Mouse (Mus musculus): ENCODE data around the gene Ppp1r10. TPM values are rescaled to one million over a fixed set of nuclear protein-coding genes. Genes with fewer than 3 reads are reported as not detected.
A peak's percentile ranks its signal among the peaks of the same experiment; 100 is the strongest.

The Ppp1r10 gene
- 10 to 100 TPM; 26.0 to 28.3 TPM for total RNA-seq (2021)
- long read RNA-seq, experiment 1, partial matches to known transcripts, result 6 of 10 reads
- long read RNA-seq, experiment 1, other reads (novel, unspliced or antisense), result 3 of 10 reads
- long read RNA-seq, experiment 2, full-length matches to known transcripts, result 2 of 18 reads
- long read RNA-seq, experiment 2, partial matches to known transcripts, result 12 of 18 reads
- long read RNA-seq, experiment 2, other reads (novel, unspliced or antisense), result 4 of 18 reads

DNA sequence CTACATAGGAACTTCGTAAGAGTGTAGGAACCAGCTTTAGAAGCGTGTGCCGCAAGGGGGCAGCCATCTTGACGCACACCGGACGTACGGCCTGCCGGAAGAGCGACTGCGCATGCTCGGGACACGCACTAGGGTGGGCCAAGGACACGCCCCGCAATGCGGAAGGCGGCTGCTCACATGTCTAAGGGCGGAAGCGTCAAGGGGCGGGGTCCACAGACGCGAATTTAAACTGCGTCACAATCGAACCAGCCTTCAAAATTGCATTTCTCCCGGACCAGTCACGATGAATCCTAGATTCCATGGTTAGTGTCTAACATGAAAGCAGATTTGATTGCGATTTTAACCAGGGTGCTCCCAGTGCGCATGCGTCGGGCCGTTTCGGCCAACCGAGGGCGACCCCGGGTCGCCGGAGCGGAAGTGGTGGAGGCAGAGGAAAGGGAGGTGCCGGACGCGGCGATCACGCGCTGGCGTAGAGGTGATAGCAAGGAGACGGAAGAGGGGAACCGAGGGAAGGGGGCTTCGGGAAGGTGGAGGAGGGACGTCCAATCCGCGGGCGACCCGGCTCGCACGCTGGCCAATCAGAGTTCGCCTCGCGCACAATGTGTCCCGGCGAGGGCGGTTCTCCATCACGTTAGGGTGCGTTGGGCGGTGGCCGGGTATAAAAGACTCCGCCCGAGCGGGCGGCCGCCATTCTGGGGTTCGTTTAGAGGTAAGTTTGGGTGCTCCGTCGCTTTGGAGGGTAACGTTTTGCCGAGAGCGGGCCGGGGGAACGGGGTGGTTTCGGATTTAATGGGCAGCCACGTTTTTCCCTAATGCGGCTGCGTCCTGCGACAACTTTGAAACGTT, at the start of gene Ppp1r10, which contains the start of gene Mrps18b:
Ppp1r10 (plus strand) TSS at position 138 of the 846 bp plus-strand sequence.
Mrps18b (minus strand) TSS at position 93 of the 846 bp plus-strand sequence.
- intact Hi-C loops (cut with DNase I; ENCODE audit: low total_unique reads), result no loop called here

DNA sequence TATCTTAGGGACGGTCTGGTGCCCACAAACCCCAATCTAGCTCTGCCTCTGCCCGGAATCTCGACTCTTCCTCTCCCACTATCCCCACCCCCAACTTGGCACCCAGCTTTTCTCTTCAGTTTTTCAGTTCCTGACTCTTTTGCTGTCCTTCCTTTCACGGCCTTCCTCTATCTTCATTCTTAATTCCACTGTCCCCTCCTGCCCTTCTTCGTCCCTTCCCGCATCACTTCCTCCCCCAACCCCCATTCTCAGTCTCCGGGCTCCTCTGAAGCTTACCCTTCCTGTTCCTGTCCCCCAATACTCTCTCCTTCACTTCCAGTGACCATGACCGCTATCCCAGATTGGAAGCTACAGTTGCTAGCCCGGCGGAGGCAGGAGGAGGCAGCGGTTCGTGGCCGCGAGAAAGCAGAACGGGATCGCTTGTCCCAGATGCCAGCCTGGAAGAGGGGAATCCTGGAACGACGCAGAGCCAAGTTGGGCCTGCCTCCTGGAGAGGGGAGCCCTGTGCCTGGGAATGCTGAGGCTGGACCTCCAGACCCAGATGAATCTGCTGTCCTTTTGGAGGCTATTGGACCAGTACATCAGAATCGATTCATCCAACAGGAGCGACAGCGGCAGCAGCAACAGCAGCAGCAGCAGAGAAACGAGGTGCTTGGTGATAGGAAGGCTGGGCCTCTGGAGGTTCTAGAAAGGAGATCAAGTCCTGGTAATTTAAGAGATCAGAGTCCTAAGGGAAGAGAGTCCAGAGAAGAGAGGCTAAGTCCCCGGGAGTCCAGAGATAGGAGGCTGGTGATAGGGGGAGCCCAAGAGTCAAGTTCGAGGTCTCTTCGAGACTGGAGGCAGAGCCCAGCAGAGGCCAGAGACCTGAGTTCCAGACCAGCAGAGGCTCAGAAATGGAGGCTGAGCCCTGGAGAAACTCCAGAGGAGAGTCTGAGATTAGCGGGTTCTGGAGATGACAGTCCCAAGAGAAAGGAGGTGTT, 49.0 kb upstream of the Ppp1r10 start:
- intact Hi-C loops (cut with DNase I; ENCODE audit: low total_unique reads), result no loop called here
- DNase-seq, result no peak

More for the DNA sequence above, at the start of gene Ppp1r10, which contains the start of gene Mrps18b:
- DNase-seq, result peak; percentile 99

DNA sequence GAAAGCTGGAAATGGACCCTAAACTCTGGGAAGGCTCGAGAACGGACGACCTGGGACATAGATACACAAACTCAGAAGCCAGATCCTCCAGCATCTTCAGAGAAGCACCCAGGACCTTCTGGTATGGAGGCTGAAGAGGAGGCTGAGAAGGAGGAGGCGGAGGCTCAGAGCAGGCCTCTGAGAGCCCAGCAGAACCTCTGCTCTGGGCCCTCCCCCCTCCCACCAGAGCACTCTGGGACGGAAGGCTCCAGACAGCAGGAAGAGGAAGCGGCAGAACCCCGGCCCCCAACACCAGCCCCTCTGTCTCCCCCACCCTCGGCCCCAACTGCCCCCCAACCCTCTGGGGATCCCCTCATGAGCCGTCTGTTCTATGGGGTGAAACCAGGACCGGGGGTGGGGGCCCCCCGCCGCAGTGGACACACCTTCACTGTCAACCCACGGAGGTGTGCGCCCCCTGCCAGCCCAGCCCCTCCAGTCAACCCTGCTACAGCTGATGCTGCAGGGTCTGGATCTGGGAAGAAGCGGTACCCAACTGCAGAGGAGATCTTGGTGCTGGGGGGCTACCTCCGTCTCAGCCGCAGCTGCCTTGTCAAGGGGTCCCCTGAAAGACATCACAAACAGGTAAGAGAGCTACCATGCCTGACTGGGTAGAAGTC, 47.9 kb upstream of the Ppp1r10 start:
- DNase-seq, result peak; percentile 44
- intact Hi-C loops (cut with DNase I; ENCODE audit: low total_unique reads), result no loop called here

DNA sequence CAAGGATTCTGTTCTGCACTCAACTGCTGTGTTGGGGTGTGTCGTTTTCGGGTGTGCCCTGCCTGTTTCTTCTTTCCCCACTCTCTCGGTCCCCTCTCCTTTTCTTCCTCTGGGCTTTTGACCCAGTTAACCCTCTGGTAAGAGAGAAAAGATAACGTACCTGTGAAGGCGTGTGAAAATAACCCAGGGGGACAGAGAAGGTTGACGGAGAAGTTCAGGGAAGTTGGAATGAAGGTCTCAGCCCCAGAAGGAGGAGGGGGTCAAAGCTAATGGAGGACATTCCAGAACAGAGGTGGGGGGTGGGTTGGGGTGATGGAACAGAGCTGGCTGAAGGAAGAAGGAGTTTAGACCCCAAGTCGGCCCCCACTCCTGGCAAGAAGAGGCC, 47.3 kb upstream of the Ppp1r10 start:
- DNase-seq, result no peak
- intact Hi-C loops (cut with DNase I; ENCODE audit: low total_unique reads), result no loop called here

DNA sequence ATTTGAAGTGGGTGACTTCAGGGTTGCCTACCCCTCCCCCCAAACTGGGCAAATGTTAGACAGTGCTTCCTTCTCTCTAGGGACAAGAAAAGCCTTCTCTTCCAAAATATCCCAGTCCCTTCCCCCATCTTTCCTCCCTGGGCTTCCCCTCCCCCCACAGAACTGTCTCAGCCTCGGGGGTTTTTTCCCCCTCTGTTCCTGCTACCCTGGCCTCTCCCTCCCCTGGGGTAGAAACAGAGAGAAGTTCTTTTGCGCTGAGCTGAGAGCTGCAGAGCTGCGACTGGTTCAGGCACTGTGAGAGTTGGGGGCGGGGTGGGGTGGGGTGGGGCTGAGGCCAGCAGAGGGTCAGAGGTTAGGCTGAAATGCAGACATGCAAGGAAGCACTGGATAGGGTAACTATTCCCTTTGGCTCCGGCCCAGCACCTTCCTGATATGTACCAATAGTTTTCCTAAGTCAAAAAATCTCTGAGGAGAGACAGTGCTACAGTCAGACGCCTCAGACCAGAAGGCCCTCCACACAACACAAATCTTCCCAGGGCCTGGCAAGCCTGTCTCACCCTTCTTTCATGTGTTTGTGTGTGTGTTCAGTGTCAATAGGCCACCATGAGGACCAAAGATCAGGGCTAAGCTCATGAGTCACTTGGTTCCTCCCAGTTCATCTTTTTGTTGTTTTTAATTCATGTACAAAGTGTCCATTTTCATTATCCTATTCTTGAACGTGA, 46.7 kb upstream of the Ppp1r10 start:
- peak; percentile 54 for DNase-seq
- intact Hi-C loops (cut with DNase I; ENCODE audit: low total_unique reads), result no loop called here

DNA sequence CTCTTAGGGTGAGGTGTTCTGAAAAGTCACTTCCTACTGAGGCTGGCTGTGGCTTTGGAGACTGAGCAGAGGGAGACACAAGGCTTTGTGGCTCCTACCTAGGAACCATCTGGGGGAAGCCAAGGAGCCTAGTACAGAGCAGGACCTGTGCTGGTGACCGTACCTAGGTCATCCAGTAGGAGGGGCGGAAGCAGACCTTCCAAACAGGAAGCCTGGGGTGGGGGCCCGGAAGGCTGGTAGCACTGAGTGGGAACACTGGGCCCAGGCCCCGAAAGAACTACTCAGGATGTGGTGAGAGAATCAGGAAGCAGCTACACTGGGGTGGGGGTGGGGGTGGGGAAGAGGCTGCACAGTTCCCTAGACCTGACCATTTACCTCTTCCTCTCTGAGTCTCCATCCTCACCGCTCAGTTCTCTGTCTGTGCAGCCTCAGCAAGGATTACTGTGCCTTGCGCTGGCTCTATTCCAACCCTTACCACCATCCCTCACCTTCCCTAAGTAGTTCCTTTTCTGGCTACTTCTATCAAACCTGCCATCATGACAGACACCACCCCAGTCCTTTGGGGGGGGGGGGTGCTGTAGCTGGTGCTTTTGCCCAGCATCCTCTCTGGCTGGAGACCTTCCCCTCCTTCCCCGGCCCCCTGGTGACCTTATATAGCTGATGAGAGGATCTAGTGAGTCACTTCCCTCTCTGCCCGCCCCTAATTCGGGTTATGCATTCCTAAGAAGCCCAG, 45.9 kb upstream of the Ppp1r10 start:
- intact Hi-C loops (cut with DNase I; ENCODE audit: low total_unique reads), result no loop called here
- DNase-seq, result peak; percentile 60

DNA sequence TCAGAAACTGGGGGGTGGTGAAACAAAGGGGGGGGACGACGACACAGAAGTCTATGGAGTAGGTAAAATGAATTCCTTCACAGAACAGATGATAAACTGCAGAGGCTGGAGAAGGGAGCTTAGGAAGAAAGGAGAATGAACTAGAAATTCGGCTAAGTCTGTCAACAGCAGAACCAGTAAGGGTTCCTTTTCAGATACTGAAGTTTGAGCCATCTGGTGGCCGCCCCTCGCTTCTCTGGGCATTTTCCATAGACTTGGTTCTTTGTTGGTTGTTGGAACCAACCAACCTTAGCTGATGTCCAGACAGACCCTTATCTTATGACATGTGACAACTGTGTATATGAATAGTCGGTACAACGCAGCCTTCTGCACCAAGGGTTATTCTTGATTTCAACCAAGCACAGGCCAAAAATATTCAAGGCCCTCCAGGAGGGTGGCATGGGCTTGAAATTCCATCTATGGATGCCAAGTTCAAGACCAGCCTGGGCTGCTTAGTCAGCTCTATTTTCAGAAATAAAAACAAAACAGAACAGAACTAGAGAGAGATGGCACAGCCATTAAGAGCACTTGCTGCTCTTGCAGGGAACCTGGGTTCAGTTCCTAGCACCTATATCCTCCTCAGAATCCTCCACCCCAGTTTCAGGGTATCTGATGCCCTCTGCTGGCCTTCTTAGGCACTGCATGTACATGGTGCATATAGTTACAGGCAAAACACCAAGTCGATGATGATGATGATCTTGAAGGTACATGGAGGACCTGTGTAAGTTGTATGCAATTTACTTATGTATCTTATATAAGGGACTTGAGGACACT, 45.1 kb upstream of the Ppp1r10 start:
- DNase-seq, result no peak
- intact Hi-C loops (cut with DNase I; ENCODE audit: low total_unique reads), result no loop called here

DNA sequence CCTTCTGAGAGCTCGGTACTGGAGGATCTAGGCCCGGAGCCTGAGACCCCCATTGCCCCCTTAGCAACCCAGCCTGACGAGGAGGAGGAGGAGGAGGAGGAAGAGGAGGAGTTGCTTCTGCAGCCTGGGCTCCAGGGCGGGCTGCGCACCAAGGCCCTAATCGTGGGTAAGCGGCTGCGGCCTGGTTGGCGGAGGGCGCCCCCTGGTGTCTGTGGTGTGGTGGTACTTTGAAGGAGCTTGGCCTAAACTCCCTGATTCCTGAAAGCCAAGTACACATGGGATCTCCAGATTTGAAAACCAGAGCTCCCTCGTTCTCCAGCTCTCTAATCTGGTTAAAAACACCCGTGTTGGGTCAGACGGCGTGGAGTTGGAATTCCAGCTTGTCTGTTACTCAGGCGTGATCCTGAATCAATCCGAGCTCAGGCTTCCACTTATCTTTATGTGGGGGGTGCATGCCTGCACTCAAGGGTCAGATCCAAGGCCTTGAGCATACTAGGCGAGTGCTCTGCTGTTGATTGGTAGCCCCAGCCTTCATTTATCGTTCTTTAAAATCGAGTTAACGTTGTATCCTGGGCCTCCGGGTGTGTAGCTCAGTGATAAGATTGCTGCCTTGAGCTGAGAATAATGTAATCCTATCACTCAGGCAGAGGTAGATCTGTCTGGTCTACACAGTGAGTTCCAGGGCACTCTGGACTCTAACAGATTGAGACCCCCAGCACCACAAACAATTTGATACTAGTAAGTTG, 42.3 kb upstream of the Ppp1r10 start:
- peak; percentile 90 for DNase-seq
- intact Hi-C loops (cut with DNase I; ENCODE audit: low total_unique reads), result loop anchor here (2.0 kb wide), 1 partner anchor 39 kb away; no protein-coding TSS in a partner anchor

DNA sequence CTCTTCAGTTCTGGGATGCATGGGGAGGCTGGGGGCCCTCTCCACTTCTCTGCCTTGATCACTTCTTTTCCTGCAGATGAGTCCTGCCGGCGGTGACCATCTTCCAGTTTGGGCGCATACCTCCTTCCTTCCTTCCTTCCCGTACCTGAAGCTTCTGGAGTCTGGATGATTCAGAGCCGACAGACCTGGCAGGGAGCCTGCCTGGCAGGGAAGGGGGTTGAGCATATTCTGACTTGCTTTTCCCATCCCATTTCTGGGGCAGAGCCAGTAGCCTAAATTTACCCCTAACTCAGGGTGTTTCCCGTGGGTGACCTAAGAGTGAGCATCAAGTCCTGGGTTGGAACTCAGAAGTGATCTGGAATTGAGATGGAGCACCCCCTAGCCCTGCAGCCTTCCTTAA, 41.5 kb upstream of the Ppp1r10 start:
- intact Hi-C loops (cut with DNase I; ENCODE audit: low total_unique reads), result no loop called here

DNA sequence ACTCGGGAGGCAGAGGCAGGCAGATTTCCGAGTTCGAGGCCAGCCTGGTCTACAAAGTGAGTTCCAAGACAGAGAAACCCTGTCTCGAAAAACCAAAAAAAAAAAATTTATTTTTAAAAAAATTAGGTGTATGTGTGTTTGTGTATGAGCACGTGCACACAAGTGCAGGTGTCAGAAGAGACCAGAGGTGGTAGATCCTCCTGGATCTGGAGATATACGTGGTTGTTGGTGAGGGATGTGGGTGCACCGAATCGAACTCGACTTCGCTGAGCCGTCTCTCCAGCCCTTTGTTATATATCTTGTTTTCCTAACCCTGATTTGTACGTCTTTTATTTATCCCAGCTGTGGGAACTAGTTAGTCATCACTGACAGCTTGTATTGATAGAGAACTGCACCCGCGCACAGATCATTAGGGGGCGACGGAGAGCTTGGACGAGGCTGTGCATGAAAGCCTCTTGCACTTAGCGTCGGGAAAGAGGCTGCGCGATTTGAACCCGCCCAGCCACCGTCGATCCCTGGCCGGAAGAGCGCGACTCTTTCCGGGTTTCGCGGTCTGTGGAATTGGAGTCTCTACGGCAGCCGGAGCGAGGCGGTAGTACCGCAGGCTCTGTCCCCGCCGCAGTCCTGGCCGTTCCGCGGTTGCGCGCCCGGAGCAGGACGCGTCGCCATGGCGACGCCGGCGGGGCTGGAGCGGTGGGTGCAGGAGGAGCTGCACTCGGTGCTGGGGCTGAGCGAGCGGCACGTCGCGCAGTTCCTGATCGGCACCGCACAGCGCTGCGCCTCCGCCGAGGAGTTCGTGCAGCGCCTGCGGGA, 36.8 kb upstream of the Ppp1r10 start, which contains the start of gene Dhx16:
Dhx16 (plus strand) TSS at position 575 of the 813 bp plus-strand sequence.
- peak; percentile 94 for DNase-seq
- intact Hi-C loops (cut with DNase I; ENCODE audit: low total_unique reads), result no loop called here

More for the DNA sequence above, 41.5 kb upstream of the Ppp1r10 start:
- no peak for DNase-seq

DNA sequence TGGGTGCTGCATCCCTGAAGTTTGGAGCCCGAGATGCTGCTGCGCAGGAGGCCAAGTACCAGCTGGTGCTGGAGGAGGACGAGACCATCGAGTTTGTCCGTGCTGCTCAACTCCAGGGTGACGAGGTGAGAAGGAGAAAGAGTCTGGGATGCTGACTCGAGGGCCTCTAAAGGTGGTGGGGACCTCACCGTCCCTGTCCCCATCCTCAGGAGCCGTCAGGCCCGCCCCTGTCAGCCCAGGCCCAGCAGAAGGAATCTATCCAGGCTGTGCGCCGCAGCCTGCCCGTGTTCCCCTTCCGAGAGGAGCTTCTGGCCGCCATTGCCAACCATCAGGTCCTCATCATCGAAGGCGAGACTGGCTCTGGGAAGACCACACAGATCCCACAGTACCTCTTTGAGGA, 33.3 kb upstream of the Ppp1r10 start:
- no peak for DNase-seq
- intact Hi-C loops (cut with DNase I; ENCODE audit: low total_unique reads), result no loop called here

DNA sequence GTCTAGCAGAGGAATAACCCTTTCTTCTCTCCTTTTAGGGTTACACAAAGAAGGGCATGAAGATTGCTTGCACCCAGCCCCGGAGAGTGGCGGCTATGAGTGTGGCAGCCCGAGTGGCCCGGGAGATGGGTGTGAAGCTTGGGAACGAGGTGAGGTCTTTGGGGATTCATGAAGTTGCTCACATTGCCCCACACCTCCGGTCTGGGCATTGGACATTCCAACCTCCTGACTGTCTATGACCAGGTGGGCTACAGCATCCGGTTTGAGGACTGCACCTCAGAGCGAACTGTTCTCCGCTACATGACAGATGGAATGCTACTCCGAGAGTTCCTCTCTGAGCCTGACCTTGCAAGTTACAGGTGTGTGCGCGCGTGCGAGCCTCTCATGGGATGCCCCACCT, 32.5 kb upstream of the Ppp1r10 start:
- intact Hi-C loops (cut with DNase I; ENCODE audit: low total_unique reads), result no loop called here
- no peak for DNase-seq

DNA sequence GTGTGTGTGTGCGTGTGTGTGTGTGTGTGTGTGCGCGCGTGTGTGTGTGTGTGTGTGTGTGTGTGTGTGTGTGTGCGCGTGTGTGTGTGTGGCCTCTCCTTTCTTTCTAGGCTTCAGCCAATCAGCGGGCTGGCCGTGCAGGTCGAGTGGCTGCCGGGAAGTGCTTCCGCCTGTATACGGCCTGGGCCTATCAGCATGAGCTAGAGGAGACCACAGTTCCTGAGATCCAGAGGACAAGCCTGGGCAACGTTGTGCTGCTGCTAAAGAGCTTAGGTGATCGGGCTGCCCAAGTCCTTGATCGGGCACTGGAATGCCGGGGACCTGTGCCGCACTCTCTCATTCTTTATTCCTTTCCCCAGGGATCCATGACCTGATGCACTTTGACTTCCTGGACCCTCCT, 28.5 kb upstream of the Ppp1r10 start:
- intact Hi-C loops (cut with DNase I; ENCODE audit: low total_unique reads), result no loop called here
- DNase-seq, result no peak

DNA sequence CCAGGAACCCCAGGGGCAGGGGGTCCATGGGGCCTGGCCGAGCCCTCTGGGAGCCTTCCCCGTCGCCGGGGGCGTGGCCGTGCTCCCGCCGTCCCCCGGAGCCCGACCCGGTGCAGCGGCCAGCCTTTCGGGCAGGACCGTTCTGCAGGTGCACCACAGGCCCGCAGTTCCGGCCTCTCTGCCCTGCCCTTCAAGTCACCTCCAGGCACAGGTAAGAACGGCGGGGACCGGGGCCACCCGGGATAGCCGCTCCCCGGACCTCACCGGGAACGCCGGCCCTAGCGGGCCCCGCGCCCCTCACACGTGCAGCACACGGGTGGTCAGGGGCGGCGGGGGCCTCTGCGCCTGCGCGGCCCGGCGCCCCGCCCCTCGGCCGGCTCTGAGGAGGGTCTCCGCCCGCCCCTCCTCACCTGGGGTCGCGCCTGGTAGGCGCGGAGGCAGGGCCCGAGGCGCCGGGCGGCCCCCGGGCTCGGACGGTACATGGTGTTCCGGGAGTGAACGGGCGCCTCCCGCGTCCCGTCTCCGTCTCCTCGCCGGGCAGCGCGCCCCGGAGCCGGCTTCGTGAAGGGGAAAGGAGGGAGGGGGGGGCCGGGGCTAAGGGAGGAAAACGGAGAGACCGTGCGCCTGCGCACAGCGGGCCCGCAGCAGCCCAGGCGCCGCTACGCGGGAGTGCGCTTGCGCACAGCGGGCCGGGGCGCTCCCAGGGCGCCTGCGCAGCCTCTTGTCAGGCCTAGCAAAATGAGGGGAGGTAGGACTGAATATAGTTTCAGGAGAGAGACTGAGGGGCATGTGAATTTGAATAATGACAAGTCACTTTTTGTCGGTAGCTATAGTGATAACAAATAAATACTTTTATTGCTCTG, 19.2 kb upstream of the Ppp1r10 start, which contains the start of gene 2310061I04Rik:
2310061I04Rik (minus strand) TSS at position 651 of the 863 bp plus-strand sequence.
- peak; percentile 91 for DNase-seq
- intact Hi-C loops (cut with DNase I; ENCODE audit: low total_unique reads), result no loop called here

All from gastrocnemius, postnatal 14 days (tissue).